Mouse (Mus musculus) erythroblast, embryonic 14.5 days (primary cell): Measurements from ENCODE around the gene Cpne2.

Experiments
- GATA1 ChIP-seq: IDR thresholded peaks from 2 replicates; pipeline ENCODE4 v1.6.1; 2012; ENCODE audit warnings: low read length, inconsistent platforms, mixed read lengths
- TAL1 ChIP-seq: IDR thresholded peaks from 3 replicates; pipeline ENCODE4 v1.6.1; 2012; ENCODE audit warnings: low read length, inconsistent platforms, mixed read lengths

GRCm38 (mm10) chr8:94566446-94567158 lies 33.8 kb downstream of the Cpne2 start:
- no peak for TF ChIP-seq GATA1
- TF ChIP-seq TAL1 = no peak
